19 mouse cellular contexts compared by ENCODE assay signal in the genomic region with DNA sequence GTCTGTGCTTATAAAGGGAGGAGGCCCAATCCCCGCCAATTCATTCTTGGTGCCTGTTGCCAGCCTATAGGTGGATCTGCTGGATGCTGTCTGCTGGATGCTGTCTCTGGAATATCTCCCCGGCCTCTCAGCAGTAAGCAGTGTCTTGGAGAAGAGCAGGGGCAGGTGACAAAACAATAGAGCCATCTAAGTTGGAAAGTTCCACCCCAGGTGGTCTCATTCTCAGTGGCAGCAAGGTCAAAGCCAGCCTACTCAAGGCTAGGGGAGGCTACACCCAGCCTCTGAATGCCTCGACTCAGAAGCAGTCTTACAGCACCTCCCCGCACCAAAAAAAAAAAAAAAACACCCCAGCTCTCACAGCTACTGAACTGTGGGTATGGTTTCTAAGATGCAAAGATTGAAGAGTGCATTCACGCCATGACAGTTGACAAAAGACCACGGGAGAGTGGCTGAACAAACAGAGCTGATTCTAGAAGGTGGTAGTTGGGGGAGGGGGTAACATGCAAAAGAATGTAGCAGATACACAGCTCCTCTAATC. TPM values are rescaled to one million over a fixed set of nuclear protein-coding genes. Genes with fewer than 3 reads are reported as not detected.
"Had no signal": no experiment of that assay in that cellular context is flagged by ENCODE, and none has a peak within 500 bp of the region (broad histone marks: within the 10 kb centered on the region; RNA-seq: fewer than 3 reads in every experiment).

No protein-coding gene starts in this region.

- H3K4me2 ChIP-seq: lung, embryonic 15.5 days; midbrain, embryonic 11.5 days; midbrain, embryonic 13.5 days; midbrain, embryonic 15.5 days; neural tube, embryonic 12.5 days had no signal

- H3K4me3 ChIP-seq: lung, embryonic 15.5 days; megakaryocyte, embryonic 14.5 days; midbrain, embryonic 13.5 days; midbrain, embryonic 15.5 days; neural tube, embryonic 12.5 days had no signal

- H3K9ac ChIP-seq: liver, postnatal 0 days; lung, embryonic 15.5 days; midbrain, embryonic 13.5 days; midbrain, embryonic 15.5 days; neural tube, embryonic 12.5 days had no signal

- H3K9me3 ChIP-seq: lung, embryonic 15.5 days; megakaryocyte, embryonic 14.5 days; midbrain, embryonic 13.5 days; midbrain, embryonic 15.5 days; neural tube, embryonic 12.5 days had no signal

- H3K27ac ChIP-seq: lung, embryonic 15.5 days; macrophage; midbrain, embryonic 13.5 days; midbrain, embryonic 15.5 days; neural tube, embryonic 12.5 days had no signal

- H3K4me1 ChIP-seq: lung, embryonic 15.5 days; megakaryocyte, embryonic 14.5 days; midbrain, embryonic 13.5 days; midbrain, embryonic 15.5 days; neural tube, embryonic 12.5 days had no signal

- H3K36me3 ChIP-seq: lung, embryonic 15.5 days; midbrain, embryonic 13.5 days; midbrain, embryonic 15.5 days; neural tube, embryonic 12.5 days had no signal

- ATAC-seq: liver, postnatal 0 days; lung, postnatal 0 days; midbrain, embryonic 13.5 days; midbrain, embryonic 15.5 days had no signal

- H3K27me3 ChIP-seq: lung, embryonic 15.5 days; megakaryocyte, embryonic 14.5 days; midbrain, embryonic 13.5 days; midbrain, embryonic 15.5 days; neural tube, embryonic 12.5 days had no signal

RNA-seq across cellular contexts. Expression of a gene that starts 31.4 kb away (rescaled TPM):
- total RNA-seq: megakaryocyte progenitor cell, adult 5-6 weeks; monocyte, adult 5-6 weeks; neutrophil, adult 5-6 weeks had no signal
- polyA plus RNA-seq: liver, postnatal 0 days; lung, adult 2 months; lung, embryonic 15.5 days; lung, postnatal 0 days; macrophage; midbrain, embryonic 11.5 days; midbrain, embryonic 13.5 days; midbrain, embryonic 15.5 days; midbrain, postnatal 0 days; neural tube, embryonic 12.5 days; neural tube, embryonic 14.5 days; spleen, adult 2 months; urinary bladder, adult 2 months had no signal

RNA-seq across cellular contexts. Expression of a gene that starts 34.7 kb away (rescaled TPM):
- total RNA-seq: megakaryocyte progenitor cell, adult 5-6 weeks; midbrain, postnatal 0 days; monocyte, adult 5-6 weeks; neutrophil, adult 5-6 weeks had no signal
- polyA plus RNA-seq: liver, postnatal 0 days; lung, embryonic 15.5 days; lung, postnatal 0 days; macrophage; midbrain, embryonic 11.5 days; midbrain, embryonic 13.5 days; midbrain, embryonic 15.5 days; midbrain, postnatal 0 days; neural tube, embryonic 12.5 days; neural tube, embryonic 14.5 days; stomach, embryonic 14.5 days; stomach, embryonic 16.5 days; urinary bladder, adult 2 months had no signal
